Comparison of ENCODE assay signal across 17 mouse cellular contexts in genomic region chr17:63921601-63922203, GRCm38 (mm10). TPM values are rescaled to one million over a fixed set of nuclear protein-coding genes. Genes with fewer than 3 reads are reported as not detected.
DNase-seq lines count a peak whose midpoint lies in the region; ATAC-seq lines count a peak whose summit lies in the region.
"Had no signal": no experiment of that assay in that cellular context is flagged by ENCODE, and none has a peak within 500 bp of the region (broad histone marks: within the 10 kb centered on the region; RNA-seq: fewer than 3 reads in every experiment).

No protein-coding gene starts in this region.

- no peak for DNase-seq in frontal cortex, postnatal 14 days (ENCODE audit: low spot score in 2 of 2)
- DNase-seq in lung, postnatal 14 days, result no peak
- no peak for DNase-seq in neural tube, embryonic 10.5 days (ENCODE audit: extremely low spot score, low spot score)
- no peak for DNase-seq in cerebellum, postnatal 4 days (ENCODE audit: low spot score in 2 of 2)
- DNase-seq: adrenal gland, adult 8-10 months; cerebellum, adult 11 months; gastrocnemius, postnatal 36 days; kidney, postnatal 36 days; right cerebral cortex, postnatal 25 days had no signal

- H3K27me3 ChIP-seq in lung, embryonic 16.5 days (ENCODE audit: control insufficient read depth, insufficient read depth, low read depth, low read length), result no peaks in the 10 kb centered on the region
- H3K27me3 ChIP-seq: embryonic facial prominence, embryonic 12.5 days; midbrain, embryonic 15.5 days had no signal

- H3K36me3 ChIP-seq in lung, embryonic 16.5 days (ENCODE audit: control insufficient read depth, insufficient read depth, low read length), result no peaks in the 10 kb centered on the region
- H3K36me3 ChIP-seq: embryonic facial prominence, embryonic 12.5 days; midbrain, embryonic 15.5 days had no signal

- H3K4me3 ChIP-seq in lung, embryonic 16.5 days (ENCODE audit: low read length), result no peak overlapping the region
- H3K4me3 ChIP-seq: embryonic facial prominence, embryonic 12.5 days; midbrain, embryonic 15.5 days had no signal

- no peaks in the 10 kb centered on the region for H3K9me3 ChIP-seq in lung, embryonic 16.5 days (ENCODE audit: control insufficient read depth, low read length)
- H3K9me3 ChIP-seq: embryonic facial prominence, embryonic 12.5 days; midbrain, embryonic 15.5 days had no signal

- H3K4me1 ChIP-seq in lung, embryonic 16.5 days (replicated peaks; ENCODE audit: control insufficient read depth, insufficient read depth, low read length), result peaks cover 10% of the 10 kb centered on the region
- H3K4me1 ChIP-seq: embryonic facial prominence, embryonic 12.5 days; midbrain, embryonic 15.5 days had no signal

- WGBS in lung, embryonic 16.5 days, result 43% methylated on average over 6 of the region's 6 CpGs

- no peak overlapping the region for H3K9ac ChIP-seq in lung, embryonic 16.5 days (ENCODE audit: low read length)
- H3K9ac ChIP-seq: embryonic facial prominence, embryonic 12.5 days; hindbrain, embryonic 14.5 days; midbrain, embryonic 15.5 days had no signal

- peak; percentile 70 for ATAC-seq in frontal cortex, adult (ENCODE audit: low TSS enrichment)
- ATAC-seq in lung, embryonic 16.5 days (ENCODE audit: low read depth), result peak; percentile 61
- peak; percentile 61 for ATAC-seq in granulocyte monocyte progenitor cell, adult 5-6 weeks (replicated peaks; ENCODE audit: poor library complexity, severe bottlenecking)
- peak; percentile 63 for ATAC-seq in megakaryocyte, adult 5-6 weeks (ENCODE audit: poor library complexity, severe bottlenecking)
- ATAC-seq: forebrain, embryonic 14.5 days; midbrain, embryonic 15.5 days had no signal

- H3K27ac ChIP-seq in lung, embryonic 16.5 days (ENCODE audit: low read length), result peak overlapping the region; percentile 44
- H3K27ac ChIP-seq: embryonic facial prominence, embryonic 12.5 days; hindbrain, embryonic 14.5 days; midbrain, embryonic 15.5 days had no signal

- no peak overlapping the region for H3K4me2 ChIP-seq in lung, embryonic 16.5 days (ENCODE audit: low read depth, low read length)
- H3K4me2 ChIP-seq: embryonic facial prominence, embryonic 12.5 days; hindbrain, embryonic 14.5 days; midbrain, embryonic 15.5 days had no signal

RNA-seq across cellular contexts. Expression of gene A930002H24Rik, which starts 58.1 kb away (rescaled TPM):
- 2.5 and 4.6 TPM in 2 replicates for polyA plus RNA-seq in lung, embryonic 16.5 days (2015; fragmentation: Nextera tagmentation; extraction: Ambion mirVana)
- total RNA-seq in granulocyte monocyte progenitor cell, adult 5-6 weeks (2014; fragmentation: Nextera tagmentation), result not detected in 2 replicates
- total RNA-seq in granulocyte monocyte progenitor cell, adult 5-6 weeks (2017), result not detected in 2 replicates
- total RNA-seq in megakaryocyte, adult 5-6 weeks (2015), result not detected in 2 replicates
- 1.7 TPM in 1 of 2 replicates, not detected in the other for total RNA-seq in megakaryocyte, adult 5-6 weeks (2017)
- total RNA-seq: gastrocnemius, postnatal 36 days had no signal

RNA-seq across cellular contexts. Expression of gene Fer, which starts 58.8 kb away (rescaled TPM):
- polyA plus RNA-seq in lung, embryonic 16.5 days (2015; fragmentation: Nextera tagmentation; extraction: Ambion mirVana), result 28.5 and 30.4 TPM in 2 replicates
- total RNA-seq in granulocyte monocyte progenitor cell, adult 5-6 weeks (2014; fragmentation: Nextera tagmentation), result 3.2 and 5.0 TPM in 2 replicates
- total RNA-seq in granulocyte monocyte progenitor cell, adult 5-6 weeks (2017), result 8.9 and 13.4 TPM in 2 replicates
- total RNA-seq in megakaryocyte, adult 5-6 weeks (2015), result 4.7 and 7.8 TPM in 2 replicates
- 4.7 and 7.1 TPM in 2 replicates for total RNA-seq in megakaryocyte, adult 5-6 weeks (2017)
